Mouse (Mus musculus) liver, embryonic 14.5 days (tissue): ENCODE results near the gene Actr1a. TPM values are rescaled to one million over a fixed set of nuclear protein-coding genes. Genes with fewer than 3 reads are reported as not detected.
A peak's percentile ranks its signal among the peaks of the same experiment; 100 is the strongest.

Experiments used
- ATAC-seq: fragments of 200-750 bp; cut with Nextera tagmentation; 2 replicates; pipeline ENCODE4 v1.8.0; 2017; ENCODE audit warnings: moderate number of reproducible peaks, mild to moderate bottlenecking, moderate library complexity; ENCODE audit not compliant: insufficient read depth
- DNase-seq, 3 experiments: peaks; one replicate each; pipeline ENCODE4 v3.0.0-alpha.2; 2012 to 2013; ENCODE audit warnings: low read depth in 3 of 3, low spot score in 3 of 3
- H3K27ac ChIP-seq: fragments of 300-500 bp; sonication (generic); 2 replicates; pipeline ENCODE4 v1.5.1; 2014; ENCODE audit warnings: moderate library complexity, mild to moderate bottlenecking, control low read depth, inconsistent platforms
- H3K27me3 ChIP-seq: fragments of 300-500 bp; sonication (generic); 2 replicates; pipeline ENCODE4 v1.6.1; 2014; ENCODE audit warnings: mild to moderate bottlenecking, low read length, moderate library complexity; ENCODE audit not compliant: control insufficient read depth, insufficient read depth
- H3K36me3 ChIP-seq: fragments of 300-500 bp; sonication (generic); replicated peaks from 2 replicates; pipeline ENCODE4 v1.6.1; 2014; ENCODE audit warnings: low read depth; ENCODE audit not compliant: control insufficient read depth, insufficient read depth
- H3K4me1 ChIP-seq, 2 experiments: fragments of 200-500 bp in 1 of 2; fragments of 300-500 bp in 1 of 2; sonication (generic) in 1 of 2; replicated peaks; 2 replicates each; pipeline ENCODE4 v1.6.1; 2012 to 2014; ENCODE audit warnings: antibody characterized with exemption in 1 of 2, inconsistent platforms in 1 of 2, low read length in 1 of 2; ENCODE audit not compliant: control insufficient read depth in 2 of 2, insufficient read depth in 2 of 2
- H3K4me2 ChIP-seq: fragments of 300-500 bp; sonication (generic); 2 replicates; pipeline ENCODE4 v1.6.1; 2014; ENCODE audit warnings: low read depth, mild to moderate bottlenecking, control low read depth, moderate library complexity
- H3K4me3 ChIP-seq, 2 experiments: fragments of 200-500 bp in 1 of 2; fragments of 300-500 bp in 1 of 2; sonication (generic) in 1 of 2; 2 replicates each; pipeline ENCODE4 v1.5.1; 2012 to 2014; ENCODE audit warnings: low read depth in 2 of 2, low read length in 2 of 2, mild to moderate bottlenecking in 2 of 2, control low read depth in 1 of 2, inconsistent platforms in 1 of 2, moderate library complexity in 1 of 2; ENCODE audit not compliant: insufficient read depth in 1 of 2
- H3K9ac ChIP-seq: fragments of 300-500 bp; sonication (generic); replicated peaks from 2 replicates; pipeline ENCODE4 v1.6.1; 2014; ENCODE audit warnings: mild to moderate bottlenecking, control low read depth, moderate library complexity
- H3K9me3 ChIP-seq: fragments of 300-500 bp; sonication (generic); 2 replicates; pipeline ENCODE4 v1.6.1; 2016; ENCODE audit warnings: low read length, mixed read lengths; ENCODE audit not compliant: control insufficient read depth
- CTCF ChIP-seq: IDR thresholded peaks from 2 replicates; pipeline ENCODE4 v1.5.1; 2016; ENCODE audit warnings: antibody characterized with exemption, low read depth, control low read depth
- EP300 ChIP-seq: IDR thresholded peaks from 2 replicates; pipeline ENCODE4 v1.6.1; 2016; ENCODE audit warnings: antibody characterized with exemption, low read depth
- WGBS: fragments of 180-500 bp; shearing (Covaris S2); extraction: QIAGEN DNeasy Blood & Tissue Kit; methylation state at CpG from one replicate; pipeline ENCODE4 v1.1.7; 2014; ENCODE audit not compliant: insufficient replicate concordance; 5-methylcytosine and 5-hydroxymethylcytosine counted together
- polyA plus RNA-seq, 2 experiments: library from polyadenylated mRNA; depleted of rRNA in 1 of 2; stranded (reverse) in 1 of 2; unstranded in 1 of 2; fragments of >200 nt; fragmentation: Nextera tagmentation in 1 of 2; extraction: Ambion mirVana in 1 of 2; gene quantifications; 2 replicates each; pipeline versions ENCODE4 v1.2.1 to v1.2.3; 2012 to 2014

Gene Actr1a
- polyA plus RNA-seq, 2 experiments: 28.1 to 47.0 TPM

- H3K4me2 ChIP-seq: peak overlapping the region; percentile 73
- peak overlapping the region; percentile 59 to 61 for H3K4me3 ChIP-seq
- peaks cover 5% of the 10 kb centered on the region; the same call in 1 of the 2 replicates for H3K27me3 ChIP-seq
- WGBS: under 1% methylated on average over 78 of the region's 78 CpGs
- DNase-seq (no peak), ATAC-seq (peak; percentile 71)
- no peaks in the 10 kb centered on the region for H3K9me3 ChIP-seq
- H3K27ac ChIP-seq: no peak overlapping the region
- peaks cover 3 to 27% of the 10 kb centered on the region in 2 experiments for H3K4me1 ChIP-seq
- TF ChIP-seq CTCF: no peak
- no peak for TF ChIP-seq EP300
- H3K36me3 ChIP-seq: no peaks in the 10 kb centered on the region
- H3K9ac ChIP-seq: peak overlapping the region; percentile 59
Measured at GRCm38 (mm10) chr19:46348761-46349458, 46.6 kb downstream of the Actr1a start.

GRCm38 (mm10) chr19:46347936-46348668 is 47.4 kb downstream of the Actr1a start:
- no peaks in the 10 kb centered on the region for H3K36me3 ChIP-seq
- H3K4me1 ChIP-seq: peaks cover 3 to 29% of the 10 kb centered on the region in 2 experiments
- peak overlapping the region; percentile 59 for H3K9ac ChIP-seq
- peak overlapping the region; percentile 73 for H3K4me2 ChIP-seq
- ATAC-seq (no peak), DNase-seq (no peak)
- H3K9me3 ChIP-seq: no peaks in the 10 kb centered on the region
- TF ChIP-seq CTCF: no peak
- no peak for TF ChIP-seq EP300
- no peak overlapping the region for H3K27ac ChIP-seq
- peaks cover 5% of the 10 kb centered on the region; the same call in 1 of the 2 replicates for H3K27me3 ChIP-seq
- H3K4me3 ChIP-seq: peak overlapping the region; percentile 59 to 61
- WGBS: 25% methylated on average over 14 of the region's 14 CpGs

GRCm38 (mm10) chr19:46347146-46347545 is 48.4 kb downstream of the Actr1a start:
- no peak overlapping the region for H3K4me3 ChIP-seq
- TF ChIP-seq CTCF (no peak), EP300 (no peak)
- no peak overlapping the region for H3K9ac ChIP-seq
- ATAC-seq: no peak
- DNase-seq: no peak
- WGBS: 95% methylated on average over 1 of the region's 1 CpGs
- no peaks in the 10 kb centered on the region for H3K9me3 ChIP-seq
- no peak overlapping the region for H3K4me2 ChIP-seq
- H3K27ac ChIP-seq: no peak overlapping the region
- H3K27me3 ChIP-seq: peaks cover 5% of the 10 kb centered on the region; the same call in 1 of the 2 replicates
- no peaks in the 10 kb centered on the region for H3K36me3 ChIP-seq
- peaks cover 3 to 23% of the 10 kb centered on the region in 2 experiments for H3K4me1 ChIP-seq

- H3K4me2 ChIP-seq: no peak overlapping the region
- TF ChIP-seq CTCF (no peak), EP300 (no peak)
- H3K9me3 ChIP-seq: no peaks in the 10 kb centered on the region
- DNase-seq (no peak), ATAC-seq (no peak)
- peaks cover 5% of the 10 kb centered on the region; the same call in 1 of the 2 replicates for H3K27me3 ChIP-seq
- no peak overlapping the region for H3K9ac ChIP-seq
- H3K36me3 ChIP-seq: no peaks in the 10 kb centered on the region
- no peak overlapping the region for H3K4me3 ChIP-seq
- peaks cover 3 to 23% of the 10 kb centered on the region in 2 experiments for H3K4me1 ChIP-seq
- H3K27ac ChIP-seq: no peak overlapping the region
- 33% methylated on average over 7 of the region's 7 CpGs for WGBS
Measured at GRCm38 (mm10) chr19:46344710-46345419, 50.7 kb downstream of the Actr1a start.
